Mouse (Mus musculus) lung, adult 2 months (tissue): Measurements from ENCODE around the gene Smarcad1.

ENCODE experiments used
- CTCF ChIP-seq: fragments of 200-500 bp; IDR thresholded peaks from 2 replicates; pipeline ENCODE4 v1.5.1; 2011; ENCODE audit warnings: mild to moderate bottlenecking, low read length, control low read depth; ENCODE audit not compliant: insufficient read depth
- POLR2A ChIP-seq: fragments of 200-500 bp; IDR thresholded peaks from 2 replicates; pipeline ENCODE4 v1.6.1; 2011; ENCODE audit warnings: low read depth, mild to moderate bottlenecking, control low read depth, low read length, borderline replicate concordance; ENCODE audit errors: extremely low read depth

GRCm38 (mm10) chr6:64997805-64998204 lies 44.6 kb upstream of the Smarcad1 start:
- TF ChIP-seq POLR2A (no peak), CTCF (no peak)
